Mouse (Mus musculus) liver, adult 2 months (tissue): ENCODE data around the gene Gm20388. TPM values are rescaled to one million over a fixed set of nuclear protein-coding genes. Genes with fewer than 3 reads are reported as not detected.
"Not testable (repeated sequence)": the region's sequence is repeated elsewhere in the genome, so short reads cannot be mapped to it uniquely, and the experiment has no call there.

Experiments
- DNase-seq: peaks from one replicate; pipeline ENCODE4 v3.0.0-alpha.2; 2011; ENCODE audit warnings: low read depth, low spot score; ENCODE audit errors: extremely low read depth
- H3K27ac ChIP-seq: fragments of 200-500 bp; replicated peaks from 2 replicates; pipeline ENCODE4 v1.5.1; 2012; ENCODE audit warnings: low read depth, mild to moderate bottlenecking, control low read depth, inconsistent platforms, low read length; ENCODE audit not compliant: insufficient read depth
- H3K27me3 ChIP-seq: fragments of 200-500 bp; 2 replicates; pipeline ENCODE4 v1.6.1; 2012; ENCODE audit warnings: mild to moderate bottlenecking, moderate library complexity, low read length, inconsistent platforms; ENCODE audit not compliant: control insufficient read depth, insufficient read depth
- H3K36me3 ChIP-seq: fragments of 200-500 bp; 2 replicates; pipeline ENCODE4 v1.6.1; 2012; ENCODE audit warnings: low read length, inconsistent platforms; ENCODE audit not compliant: control insufficient read depth, insufficient read depth
- H3K4me1 ChIP-seq: fragments of 200-500 bp; 2 replicates; pipeline ENCODE4 v1.6.1; 2011; ENCODE audit warnings: low read length; ENCODE audit not compliant: control insufficient read depth, insufficient read depth
- H3K4me3 ChIP-seq: fragments of 200-500 bp; 2 replicates; pipeline ENCODE4 v1.5.1; 2011; ENCODE audit warnings: low read depth, mild to moderate bottlenecking, control low read depth, low read length, moderate library complexity; ENCODE audit not compliant: insufficient read depth
- H3K79me2 ChIP-seq: fragments of 200-500 bp; 2 replicates; pipeline ENCODE4 v1.6.1; 2012; ENCODE audit warnings: inconsistent platforms, mild to moderate bottlenecking, low read length, moderate library complexity; ENCODE audit not compliant: control insufficient read depth, insufficient read depth
- H3K9ac ChIP-seq: fragments of 200-500 bp; 2 replicates; pipeline ENCODE4 v1.6.1; 2012; ENCODE audit warnings: low read depth, mild to moderate bottlenecking, control low read depth, inconsistent platforms, low read length
- CTCF ChIP-seq: fragments of 200-500 bp; IDR thresholded peaks from 2 replicates; pipeline ENCODE4 v1.5.1; 2011; ENCODE audit warnings: low read depth, low read length, control low read depth
- POLR2A ChIP-seq: fragments of 200-500 bp; IDR thresholded peaks from 2 replicates; pipeline ENCODE4 v1.6.1; 2011; ENCODE audit warnings: low read length, control low read depth; ENCODE audit not compliant: insufficient read depth; ENCODE audit errors: extremely low read depth
- WGBS: fragments of 180-500 bp; shearing (Covaris S2); methylation state at CpG from one replicate; pipeline ENCODE4 v1.1.7; 2018; 5-methylcytosine and 5-hydroxymethylcytosine counted together
- polyA plus RNA-seq: library from polyadenylated mRNA; depleted of rRNA; stranded (reverse); fragments of >200 nt; gene quantifications from 2 replicates; pipeline ENCODE4 v1.2.3, GENCODE M21; 2012
- total RNA-seq: library from RNA; depleted of rRNA; stranded (reverse); fragments of >200 nt; gene quantifications from 2 replicates; pipeline ENCODE4 v1.2.3, GENCODE M21; 2014

The Gm20388 gene
- total and polyA plus RNA-seq, 2 experiments, result 6.4 to 19.9 TPM

DNA sequence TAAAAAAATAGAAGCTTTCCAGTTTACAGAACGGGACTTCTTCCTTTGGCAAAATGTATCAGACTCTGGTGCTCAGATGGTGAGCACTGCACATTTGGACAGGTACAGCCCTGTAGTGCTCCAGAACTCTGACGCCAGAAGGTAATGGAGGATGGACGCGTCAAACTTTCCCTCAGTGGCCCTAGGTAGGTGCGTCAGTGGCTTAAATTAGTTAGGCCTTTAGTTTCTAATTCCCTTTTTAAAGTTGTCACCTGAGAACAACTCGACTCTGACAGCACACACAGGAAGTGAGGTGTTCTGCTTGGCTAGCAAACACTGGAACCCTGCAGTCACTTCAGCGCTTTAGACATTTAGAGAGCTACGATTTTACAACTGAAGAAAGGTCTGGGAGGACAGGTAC is 4043.0 kb downstream of the Gm20388 start:
- H3K4me1 ChIP-seq, result peaks cover 1% of the 10 kb centered on the region
- no peak overlapping the region for H3K27ac ChIP-seq
- TF ChIP-seq CTCF, result no peak
- no peak for TF ChIP-seq POLR2A
- H3K27me3 ChIP-seq, result no peaks in the 10 kb centered on the region
- H3K79me2 ChIP-seq, result no peaks in the 10 kb centered on the region
- WGBS, result 88% methylated on average over 8 of the region's 8 CpGs
- no peak overlapping the region for H3K4me3 ChIP-seq
- no peak for DNase-seq
- no peak overlapping the region for H3K9ac ChIP-seq
- peaks cover 25% of the 10 kb centered on the region; the same call in 1 of the 2 replicates for H3K36me3 ChIP-seq

DNA sequence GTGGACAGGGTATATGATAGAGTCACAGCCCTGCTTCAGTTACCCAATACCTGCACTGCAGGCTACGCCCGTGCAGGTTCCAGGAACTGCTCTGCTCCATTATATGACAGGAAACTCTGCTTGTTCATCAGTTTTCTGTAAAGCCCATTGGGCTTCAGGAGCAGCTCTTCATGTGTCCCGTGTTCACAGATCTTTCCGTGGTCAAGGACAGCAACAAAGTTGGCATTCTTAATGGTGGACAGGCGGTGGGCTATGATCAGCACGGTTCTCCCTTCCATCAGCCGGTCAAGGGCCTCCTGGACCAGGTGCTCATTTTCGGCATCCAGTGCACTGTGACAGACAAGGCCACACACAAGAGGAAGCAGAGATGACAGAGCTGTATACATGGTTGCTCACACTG is 4043.6 kb downstream of the Gm20388 start:
- H3K27me3 ChIP-seq, result no peaks in the 10 kb centered on the region
- H3K27ac ChIP-seq, result no peak overlapping the region
- H3K79me2 ChIP-seq, result no peaks in the 10 kb centered on the region
- no peak overlapping the region for H3K9ac ChIP-seq
- WGBS, result 92% methylated on average over 8 of the region's 8 CpGs
- H3K4me3 ChIP-seq, result no peak overlapping the region
- DNase-seq, result no peak
- H3K36me3 ChIP-seq, result peaks cover 25% of the 10 kb centered on the region; the same call in 1 of the 2 replicates
- no peak for TF ChIP-seq CTCF
- TF ChIP-seq POLR2A, result no peak
- H3K4me1 ChIP-seq, result peaks cover 1% of the 10 kb centered on the region

DNA sequence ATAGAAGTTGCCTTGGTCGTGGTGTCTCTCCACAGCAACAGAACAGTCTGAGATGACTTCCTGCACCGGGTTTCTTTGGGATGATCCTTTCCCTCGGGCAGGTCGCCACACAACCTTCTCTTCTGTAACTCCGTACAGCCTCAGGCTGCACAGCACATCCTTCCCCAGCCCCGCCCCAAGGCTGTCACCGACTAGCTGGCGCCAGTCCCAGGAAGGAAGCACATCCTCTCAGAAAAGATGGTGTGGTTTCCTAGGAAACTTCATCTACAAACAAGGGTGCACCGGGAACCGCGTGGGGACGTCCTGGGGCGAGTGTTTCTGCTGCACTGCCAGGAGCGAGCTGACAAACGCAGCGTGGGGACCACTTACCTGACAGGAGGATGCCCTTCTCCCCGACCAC is 4047.5 kb downstream of the Gm20388 start:
- Histone ChIP-seq H3K9ac (no peak overlapping the region), H3K79me2 (no peaks in the 10 kb centered on the region), H3K4me1 (peaks cover 4% of the 10 kb centered on the region), H3K27me3 (no peaks in the 10 kb centered on the region), H3K4me3 (no peak overlapping the region), H3K36me3 (peaks cover 19% of the 10 kb centered on the region; the same call in 1 of the 2 replicates), H3K27ac (no peak overlapping the region)
- WGBS, result 75% methylated on average over 17 of the region's 17 CpGs
- no peak for DNase-seq
- TF ChIP-seq POLR2A (no peak), CTCF (no peak)

DNA sequence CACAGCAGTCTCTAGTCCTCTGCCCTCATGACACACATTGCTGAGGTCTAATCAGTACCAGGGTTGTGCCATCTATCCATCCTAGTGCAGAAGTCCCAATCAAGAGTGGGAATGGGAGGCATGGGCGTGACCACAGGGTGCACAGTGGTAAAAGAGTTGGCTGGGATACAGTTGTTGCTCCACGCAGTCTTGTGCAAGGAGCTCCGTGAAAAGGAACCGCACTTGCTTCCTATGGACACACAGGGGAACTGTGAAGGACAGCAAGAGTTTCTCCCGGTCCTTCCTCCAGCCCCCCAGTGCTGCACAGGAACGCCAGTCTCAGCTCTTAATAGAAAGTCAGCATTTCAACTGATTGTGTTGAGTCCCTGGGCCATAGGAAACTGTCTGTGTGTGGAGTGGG is 4048.8 kb downstream of the Gm20388 start:
- Histone ChIP-seq H3K27me3 (no peaks in the 10 kb centered on the region), H3K9ac (no peak overlapping the region), H3K4me1 (peaks cover 4% of the 10 kb centered on the region), H3K4me3 (no peak overlapping the region), H3K79me2 (no peaks in the 10 kb centered on the region), H3K27ac (no peak overlapping the region), H3K36me3 (peaks cover 19% of the 10 kb centered on the region; the same call in 1 of the 2 replicates)
- TF ChIP-seq CTCF (no peak), POLR2A (no peak)
- no peak for DNase-seq
- WGBS, result 82% methylated on average over 6 of the region's 6 CpGs

GRCm38 (mm10) chr8:123960056-123960455 is 4049.4 kb downstream of the Gm20388 start:
- WGBS, result 76% methylated on average over 9 of the region's 9 CpGs
- Histone ChIP-seq H3K79me2 (no peaks in the 10 kb centered on the region), H3K36me3 (peaks cover 21% of the 10 kb centered on the region; the same call in 1 of the 2 replicates), H3K27me3 (no peaks in the 10 kb centered on the region), H3K27ac (no peak overlapping the region), H3K4me1 (peaks cover 4% of the 10 kb centered on the region), H3K9ac (no peak overlapping the region), H3K4me3 (no peak overlapping the region)
- TF ChIP-seq POLR2A (no peak), CTCF (no peak)
- no peak for DNase-seq

DNA sequence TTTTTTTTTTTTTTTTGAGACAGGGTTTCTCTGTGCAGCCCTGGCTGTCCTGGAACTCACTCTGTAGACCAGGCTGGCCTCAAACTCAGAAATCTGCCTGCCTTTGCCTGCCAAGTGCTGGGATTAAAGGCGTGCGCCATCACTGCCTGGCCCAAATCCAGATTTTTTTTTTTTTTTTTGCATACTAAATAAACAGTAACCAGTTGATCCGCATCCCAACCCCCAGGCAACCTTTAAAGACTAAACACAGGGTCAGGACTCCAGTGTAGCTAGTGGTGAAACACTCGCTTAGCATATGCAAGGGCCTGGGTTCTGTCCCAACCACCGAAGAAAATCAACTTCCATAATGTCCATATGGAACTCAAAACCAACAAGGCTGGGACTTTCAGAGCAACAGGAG is 4049.9 kb downstream of the Gm20388 start:
- DNase-seq, result peak; percentile 83
- peaks cover 19% of the 10 kb centered on the region; the same call in 1 of the 2 replicates for H3K36me3 ChIP-seq
- not testable (repeated sequence) for H3K27me3 ChIP-seq, H3K27ac ChIP-seq, H3K4me3 ChIP-seq, H3K9ac ChIP-seq, H3K79me2 ChIP-seq, H3K4me1 ChIP-seq
- WGBS, result 22% methylated on average over 5 of the region's 5 CpGs
